Mouse (Mus musculus): ENCODE measurements at regions not wholly inside any gene's neighbourhood (a gene's known extent, or its start where the extent isn't known, plus 50 kb on each side); places are given as distances from the start of the nearest gene placed in this dataset.

DNA sequence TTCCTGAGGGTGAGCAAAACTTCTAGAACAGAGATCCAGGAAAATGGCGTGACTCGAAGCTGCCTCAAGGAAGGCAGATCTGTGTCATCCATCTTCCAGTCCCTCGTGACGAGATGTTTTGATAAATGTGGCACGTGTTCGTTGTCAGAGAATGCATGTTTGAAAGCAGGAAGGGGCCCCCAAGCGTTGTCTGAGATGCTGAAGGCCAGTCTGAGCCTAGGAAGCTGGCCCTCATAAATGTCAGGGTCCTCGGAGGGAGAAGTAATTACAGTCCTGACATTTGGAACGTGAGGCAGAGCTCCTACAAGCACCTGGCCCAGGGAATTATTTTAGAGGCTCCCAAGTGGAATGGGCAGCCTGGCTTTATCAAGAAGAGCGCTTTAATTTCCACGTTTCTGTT lies 50.5 kb upstream of the Mocs1 start:
- intact Hi-C loops (cut with DNase I) = no loop called here
- DNase-seq = no peak

Measured in gastrocnemius, postnatal 36 days (tissue).